Mouse (Mus musculus): ENCODE data around the gene Cdon.

Gene Cdon

DNA sequence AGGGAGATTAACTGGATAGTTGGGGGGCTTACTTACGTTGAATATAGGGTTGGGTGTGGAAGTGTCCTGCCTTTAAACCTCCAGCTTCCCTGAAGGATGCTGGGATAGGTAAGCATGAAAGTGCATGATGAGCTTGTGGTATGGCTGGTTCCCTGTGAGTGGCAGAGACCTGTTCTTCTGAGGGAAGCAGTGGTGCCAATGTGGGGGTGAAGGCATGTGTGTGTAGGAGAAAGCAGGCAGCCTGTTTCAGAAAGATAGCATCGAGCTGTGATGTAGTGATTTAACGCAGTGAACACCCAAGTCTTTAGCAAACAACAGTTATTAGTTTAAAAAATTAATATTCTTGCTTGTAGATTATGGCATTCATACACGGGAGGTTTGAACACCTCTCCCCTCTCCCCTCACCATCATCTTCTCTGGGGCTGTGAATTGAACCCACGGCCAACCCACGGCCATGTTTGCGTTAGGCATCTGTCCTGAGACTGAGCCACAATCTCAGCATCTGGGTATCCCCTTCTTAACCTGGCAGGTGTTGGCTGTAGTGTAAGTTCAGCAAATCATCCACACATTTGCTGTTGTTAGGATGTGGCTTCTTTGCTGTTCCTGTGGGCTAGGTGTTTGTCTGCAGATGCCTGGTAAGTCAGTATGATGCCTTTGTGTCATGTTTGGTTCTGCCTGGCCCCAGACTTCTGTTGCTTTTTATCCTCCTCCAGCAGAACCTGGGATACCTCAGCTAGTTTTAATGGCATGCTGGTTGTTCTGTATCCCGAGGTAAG lies 17.5 kb downstream of the Cdon start:
- peak; percentile 26 for DNase-seq

GRCm38 (mm10) chr9:35439062-35439442 lies 18.1 kb downstream of the Cdon start:
- peak; percentile 62 for DNase-seq

GRCm38 (mm10) chr9:35439754-35440153 lies 18.8 kb downstream of the Cdon start:
- no peak for DNase-seq

DNA sequence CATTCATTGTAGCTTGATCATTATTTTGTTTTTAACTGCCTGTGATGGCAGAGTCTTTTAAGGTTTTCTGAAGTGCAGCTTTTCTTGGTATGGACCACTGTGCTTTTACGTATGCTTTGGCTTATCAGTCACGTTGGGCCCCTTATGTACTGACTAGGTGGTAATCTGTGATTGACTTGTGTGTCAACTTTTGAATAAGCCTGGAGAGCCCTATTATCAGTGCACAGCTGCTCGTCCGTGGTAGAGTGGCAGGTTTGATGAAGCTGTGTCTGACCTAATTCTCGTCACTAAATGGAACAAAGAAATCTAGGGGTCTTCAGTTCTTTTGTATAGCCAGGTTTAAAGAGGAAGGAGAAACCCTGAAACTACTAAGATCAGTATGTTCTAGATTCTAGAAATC lies 21.5 kb downstream of the Cdon start:
- no peak for DNase-seq

GRCm38 (mm10) chr9:35443618-35444511 lies 22.9 kb downstream of the Cdon start:
- no peak for DNase-seq

- DNase-seq: no peak
These were observed 23.6 kb downstream of the Cdon start for GRCm38 (mm10) chr9:35444512-35444886.

DNA sequence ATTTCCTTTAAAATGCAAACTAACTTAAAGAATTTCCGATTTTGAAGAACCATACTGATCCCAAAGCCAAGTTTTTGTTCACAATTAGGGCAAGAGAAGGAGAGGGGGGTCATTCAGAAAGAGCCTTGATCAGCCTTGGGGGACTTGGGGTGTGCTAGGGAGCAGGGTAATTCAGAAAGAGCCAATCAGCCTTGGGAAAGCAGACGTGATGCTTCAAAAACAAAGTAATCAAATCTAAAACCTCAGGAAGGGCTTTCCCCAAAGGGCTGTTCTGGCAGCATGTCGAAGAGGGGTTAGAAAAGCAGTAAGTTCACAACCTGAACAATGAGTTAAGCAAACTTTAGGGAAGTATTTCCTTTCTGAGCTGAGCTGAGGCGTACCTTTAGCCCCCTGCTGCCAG lies 26.0 kb downstream of the Cdon start:
- DNase-seq: no peak

- DNase-seq: no peak
These were observed 32.4 kb downstream of the Cdon start for GRCm38 (mm10) chr9:35453311-35453710.

DNA sequence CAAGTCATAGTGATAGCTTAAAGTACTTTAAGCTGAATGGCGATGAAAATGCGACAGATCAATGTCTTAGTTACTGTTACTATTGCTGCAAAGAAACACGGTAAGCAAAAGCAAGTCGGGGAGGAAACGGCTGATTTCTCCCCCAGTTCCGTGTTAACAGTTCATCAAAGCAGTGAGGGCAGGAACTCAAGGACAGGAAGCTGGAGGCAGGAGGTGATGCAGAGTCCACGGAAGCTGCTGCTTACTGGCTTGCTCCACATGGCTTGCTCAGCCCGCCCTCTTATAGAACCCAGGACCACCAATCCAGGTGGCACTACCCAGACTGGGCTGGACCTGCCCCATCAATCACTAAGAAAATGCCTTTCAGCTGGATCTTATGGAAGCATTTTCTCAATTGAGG lies 38.7 kb downstream of the Cdon start:
- no peak for DNase-seq

- no peak for DNase-seq
These were observed 46.4 kb downstream of the Cdon start for GRCm38 (mm10) chr9:35467264-35467817.

DNA sequence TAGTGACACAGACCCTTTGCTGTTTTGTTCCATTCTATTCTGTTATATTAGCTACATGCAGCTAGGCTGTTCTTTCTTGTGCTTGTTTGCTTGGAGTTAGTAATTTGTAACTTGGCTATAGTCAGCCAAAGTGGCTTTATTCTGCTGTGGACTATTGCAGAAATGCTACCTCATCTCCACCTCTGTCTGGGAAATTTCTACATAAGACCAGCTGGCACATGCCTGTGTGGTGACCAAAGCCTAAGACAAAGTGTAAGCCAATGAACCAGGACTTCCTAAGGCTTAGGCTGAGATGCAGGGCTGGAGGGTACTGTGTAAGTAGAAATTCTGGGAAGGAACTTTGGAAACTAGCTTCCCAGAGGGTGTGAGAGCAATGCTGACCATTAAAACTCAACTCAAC lies 48.0 kb downstream of the Cdon start:
- DNase-seq: no peak

DNA sequence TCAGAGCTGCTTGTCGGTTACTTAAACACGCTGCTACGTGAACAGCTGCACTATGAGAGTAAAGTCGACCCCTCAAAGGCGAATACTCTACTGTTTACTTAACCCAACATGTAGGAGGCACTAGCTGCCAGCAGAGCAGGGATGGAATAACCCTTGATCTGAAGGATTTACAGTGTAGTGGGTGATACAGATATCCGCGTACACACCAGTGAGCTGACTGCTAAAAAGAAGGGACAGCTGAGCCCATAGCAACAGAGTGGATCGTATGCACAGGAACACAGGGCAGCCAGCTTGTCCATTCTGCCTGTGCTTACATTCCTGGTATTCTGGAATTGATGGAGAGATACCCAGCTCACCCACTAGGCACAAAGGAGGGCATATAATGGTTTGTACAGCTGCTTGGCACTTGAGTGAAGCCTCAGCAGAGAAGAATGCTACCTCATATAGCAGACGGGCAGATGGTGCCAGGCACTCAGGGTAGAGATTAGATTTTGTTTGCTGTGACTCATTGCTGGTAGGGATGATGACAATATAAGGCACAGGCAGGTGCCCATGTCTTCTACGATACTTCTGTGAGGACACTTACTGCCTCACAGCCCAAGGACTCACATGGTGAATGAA lies 53.3 kb downstream of the Cdon start:
- no peak for DNase-seq

DNA sequence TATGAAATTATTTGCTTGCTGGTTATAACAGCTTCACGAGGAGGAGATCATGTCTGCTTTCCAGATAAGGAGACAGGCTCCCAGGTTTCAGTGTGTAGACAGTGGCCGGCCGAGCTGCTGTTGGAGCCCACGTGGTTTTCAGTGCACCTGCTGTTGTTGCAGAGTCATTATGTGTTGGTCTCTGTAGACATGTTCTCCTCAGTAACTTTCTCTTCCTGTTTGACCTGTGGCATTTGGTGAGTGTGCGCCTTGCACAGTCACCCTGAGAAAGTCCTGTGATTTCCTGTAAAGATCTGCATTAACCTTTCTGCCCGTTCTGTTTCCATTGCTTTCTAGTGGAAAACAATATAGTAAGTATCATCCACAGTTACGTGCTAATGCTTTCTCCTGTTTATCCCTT lies 54.5 kb downstream of the Cdon start:
- no peak for DNase-seq

DNA sequence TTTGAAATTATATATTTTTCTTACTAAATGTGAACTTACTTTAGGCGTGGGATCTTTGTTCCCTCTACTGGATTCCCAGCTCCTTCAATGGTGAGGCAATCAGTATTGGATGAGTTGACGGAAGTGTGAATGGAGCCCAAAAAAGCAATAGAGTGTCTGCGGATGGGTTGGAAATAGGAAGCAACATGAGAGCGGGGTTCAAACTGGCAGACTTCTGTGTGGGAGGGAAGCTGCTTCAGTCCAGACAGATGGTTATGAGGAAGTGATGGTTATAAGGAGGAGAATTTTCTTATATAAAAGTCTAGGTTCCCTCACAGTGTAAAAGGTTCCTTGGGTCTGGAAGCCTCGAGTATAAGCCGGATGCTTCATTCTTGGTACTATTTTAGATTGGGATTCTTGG lies 58.5 kb downstream of the Cdon start:
- no peak for DNase-seq

DNA sequence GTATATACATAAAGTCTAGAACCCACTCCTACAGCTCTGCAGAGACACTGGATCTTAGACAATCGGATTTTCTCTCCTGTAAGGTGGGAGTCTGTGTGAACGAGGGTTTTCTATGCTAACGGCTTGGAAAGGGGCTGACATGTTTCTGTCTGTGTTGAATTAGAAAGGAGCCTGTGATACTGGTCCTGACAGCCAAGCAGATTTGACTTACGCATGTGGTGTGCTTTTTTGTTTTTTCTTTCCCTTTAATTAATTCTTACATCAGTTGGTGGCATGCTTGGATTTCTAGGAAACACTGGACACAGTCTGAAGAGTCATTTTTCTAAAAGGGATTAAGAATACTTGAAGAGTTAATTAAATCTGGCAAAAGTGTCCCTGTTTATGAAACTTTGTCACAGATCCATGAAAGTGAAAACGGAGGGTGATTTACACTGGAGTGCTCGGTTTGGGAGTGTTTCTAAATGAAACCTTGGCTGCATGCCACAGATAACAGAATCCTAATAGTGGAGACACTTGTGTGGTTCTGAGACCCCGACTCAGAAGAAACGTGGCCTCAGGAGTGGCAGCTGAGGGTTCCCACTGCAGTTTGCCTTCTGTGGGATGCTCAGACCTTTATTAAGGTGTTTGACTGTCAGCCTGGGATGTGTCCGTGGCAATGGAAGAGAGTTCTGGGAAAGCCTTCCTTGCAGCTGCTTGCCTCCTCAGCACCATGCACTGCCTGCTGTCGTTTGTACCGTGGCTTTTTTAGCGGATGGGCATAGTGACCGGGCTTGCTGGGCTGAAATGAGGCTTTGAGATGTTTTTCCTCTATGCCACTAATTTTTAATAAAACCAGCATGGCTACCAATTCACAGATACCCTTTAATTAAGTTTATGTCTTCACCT lies 61.3 kb downstream of the Cdon start:
- DNase-seq: no peak

DNA sequence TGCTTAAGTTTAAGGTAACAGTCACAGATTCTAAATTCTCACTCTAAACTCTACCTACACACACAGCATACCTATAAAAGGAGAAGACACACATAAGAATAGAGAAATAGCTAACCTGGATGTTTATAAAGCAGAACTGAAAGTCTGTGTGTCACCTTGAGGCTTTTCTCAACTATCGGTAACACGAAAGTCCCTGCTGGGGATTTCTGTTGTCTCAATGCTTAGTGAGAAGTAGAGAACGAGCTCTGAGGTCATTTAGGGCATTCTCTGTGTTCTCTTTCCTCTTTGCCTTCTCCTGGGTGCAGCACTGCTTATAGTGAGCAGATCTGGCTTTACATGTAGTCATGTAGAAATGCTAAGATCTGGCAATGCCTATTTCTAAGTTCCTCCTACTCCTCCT lies 63.0 kb downstream of the Cdon start:
- DNase-seq: no peak

DNA sequence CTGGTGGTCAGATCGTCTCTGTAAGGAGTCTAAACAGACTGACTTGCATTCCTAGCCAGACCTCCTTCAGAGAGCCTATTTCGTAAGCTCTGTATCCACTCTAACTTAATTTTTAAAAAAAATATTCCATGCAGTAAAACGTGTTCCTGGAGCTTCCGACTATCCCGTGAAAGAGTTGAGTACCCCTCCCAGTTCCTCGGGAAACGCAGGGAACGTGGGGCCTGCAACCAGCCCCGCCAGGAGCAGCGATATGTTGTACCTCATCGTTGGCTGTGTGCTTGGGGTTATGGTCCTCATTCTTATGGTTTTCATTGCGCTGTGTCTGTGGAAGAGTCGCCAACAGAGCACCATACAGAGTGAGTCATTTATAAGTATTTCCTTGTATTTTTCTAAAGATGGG lies 65.7 kb downstream of the Cdon start:
- no peak for DNase-seq

DNA sequence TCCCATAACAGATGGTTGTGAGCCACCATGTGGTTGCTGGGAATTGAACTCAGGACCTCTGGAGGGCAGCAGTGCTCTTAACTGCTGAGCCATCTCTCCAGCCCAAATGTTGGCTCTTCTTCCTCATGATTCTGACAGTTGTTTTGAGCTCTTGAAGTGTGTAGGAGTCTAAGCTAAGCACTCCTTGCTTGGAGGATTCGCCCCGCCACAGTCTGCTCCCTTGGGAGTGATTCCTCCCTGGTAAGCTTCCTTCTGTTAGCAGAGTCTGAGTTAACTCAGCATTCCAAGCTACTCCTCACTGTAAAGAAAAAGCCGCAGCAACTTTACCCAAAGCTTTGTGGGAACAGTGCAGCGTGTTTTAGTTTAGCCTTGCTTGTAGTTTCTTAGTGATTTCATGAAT lies 67.6 kb downstream of the Cdon start:
- DNase-seq: no peak

DNA sequence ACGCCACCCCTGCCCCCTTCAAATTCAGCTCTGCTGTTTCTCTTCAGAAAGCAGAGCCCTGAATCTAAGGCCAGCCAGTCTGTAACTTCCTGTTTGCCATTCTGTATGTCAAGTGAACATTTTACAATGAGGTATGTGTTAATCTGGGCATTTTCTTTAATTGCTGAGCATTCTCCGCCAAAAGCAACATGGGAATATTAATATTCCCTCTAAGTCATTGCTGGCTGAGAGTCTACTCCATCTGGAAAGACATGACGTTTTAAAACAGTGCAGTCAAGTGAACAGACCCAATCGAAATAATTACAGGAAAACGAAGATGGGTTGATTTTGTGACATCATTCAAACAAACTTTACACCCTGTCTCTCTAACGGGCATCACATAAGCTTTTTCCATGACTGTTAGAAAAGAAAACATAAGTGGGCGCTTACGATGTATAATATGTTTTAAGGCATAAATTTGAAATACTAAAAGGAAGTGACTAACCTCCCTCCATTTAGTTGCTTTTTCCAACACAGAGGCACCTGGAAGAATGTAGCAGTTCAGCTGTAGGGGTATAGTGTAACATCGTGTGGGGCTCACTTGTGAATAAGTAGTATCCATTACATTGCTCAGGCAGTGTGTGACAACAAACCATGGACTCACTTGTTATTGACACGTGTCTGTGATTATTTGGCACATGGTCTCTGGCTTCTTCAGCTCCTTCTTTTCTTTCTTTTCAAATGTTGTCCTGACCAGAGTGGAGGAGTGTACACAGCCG lies 70.4 kb downstream of the Cdon start:
- DNase-seq: no peak

- DNase-seq: no peak
These were observed 72.3 kb downstream of the Cdon start for GRCm38 (mm10) chr9:35493033-35493732.

- DNase-seq: no peak
These were observed 72.8 kb downstream of the Cdon start for GRCm38 (mm10) chr9:35493733-35494092.

All from right cerebral cortex, postnatal 25 days (tissue).